Mouse (Mus musculus) spleen, postnatal 10 days (tissue): ENCODE measurements around the gene Chrdl1.

Experiments used
- DNase-seq, 2 experiments: peaks; one replicate each; pipeline ENCODE4 v3.0.0; 2021 to 2022; ENCODE audit warnings: low spot score in 2 of 2

Chrdl1 gene

GRCm38 (mm10) chrX:143393791-143394369 is at the start of gene Chrdl1:
Chrdl1 (minus strand) TSS chrX:143394262.
- DNase-seq = no peak

DNA sequence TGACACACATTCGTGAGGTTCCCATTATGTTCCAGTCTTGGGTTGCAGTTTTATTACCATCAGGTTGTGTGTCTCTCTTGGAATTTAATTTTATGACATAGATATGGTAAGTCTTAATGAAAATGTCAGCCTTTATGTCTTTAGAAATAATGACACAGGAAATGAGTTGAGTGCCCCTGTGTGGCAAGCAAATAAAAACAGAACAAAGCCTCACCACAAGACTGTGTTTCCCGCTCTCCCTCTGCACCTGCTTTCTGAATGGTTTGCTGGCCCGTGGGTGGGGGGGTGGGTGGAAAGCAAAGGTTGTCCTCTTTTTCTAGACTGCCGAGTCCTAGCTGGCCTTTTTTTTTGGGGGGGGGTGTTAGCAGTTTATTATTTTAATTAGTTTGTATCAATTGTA is 48.6 kb upstream of the Chrdl1 start:
- no peak for DNase-seq

- no peak for DNase-seq
These were observed 10.5 kb upstream of the Chrdl1 start for GRCm38 (mm10) chrX:143404601-143405000.

- no peak for DNase-seq
These were observed 27.7 kb downstream of the Chrdl1 start for GRCm38 (mm10) chrX:143366256-143366959.

- no peak for DNase-seq
These were observed 46.8 kb downstream of the Chrdl1 start for GRCm38 (mm10) chrX:143347227-143347626.

DNA sequence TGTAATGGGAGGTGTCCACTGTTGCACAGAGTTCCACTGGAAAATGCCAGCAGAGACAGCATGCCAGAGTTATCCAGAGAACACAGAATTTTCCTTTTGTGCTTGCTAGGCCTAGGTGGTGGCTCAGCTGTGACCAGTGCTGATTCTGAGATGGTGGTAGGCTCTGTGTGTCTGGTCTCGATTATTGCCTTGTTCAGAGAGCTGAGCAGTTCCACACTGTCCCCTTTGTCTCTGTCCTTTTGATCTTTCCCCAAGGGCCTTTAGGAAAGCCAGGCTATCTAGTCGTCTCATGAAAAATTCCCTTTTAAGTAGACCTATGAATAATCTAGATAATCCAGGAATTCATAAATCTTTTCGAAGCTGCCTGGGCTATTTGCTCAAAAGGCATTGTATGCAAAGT is 47.3 kb downstream of the Chrdl1 start:
- DNase-seq = no peak

DNA sequence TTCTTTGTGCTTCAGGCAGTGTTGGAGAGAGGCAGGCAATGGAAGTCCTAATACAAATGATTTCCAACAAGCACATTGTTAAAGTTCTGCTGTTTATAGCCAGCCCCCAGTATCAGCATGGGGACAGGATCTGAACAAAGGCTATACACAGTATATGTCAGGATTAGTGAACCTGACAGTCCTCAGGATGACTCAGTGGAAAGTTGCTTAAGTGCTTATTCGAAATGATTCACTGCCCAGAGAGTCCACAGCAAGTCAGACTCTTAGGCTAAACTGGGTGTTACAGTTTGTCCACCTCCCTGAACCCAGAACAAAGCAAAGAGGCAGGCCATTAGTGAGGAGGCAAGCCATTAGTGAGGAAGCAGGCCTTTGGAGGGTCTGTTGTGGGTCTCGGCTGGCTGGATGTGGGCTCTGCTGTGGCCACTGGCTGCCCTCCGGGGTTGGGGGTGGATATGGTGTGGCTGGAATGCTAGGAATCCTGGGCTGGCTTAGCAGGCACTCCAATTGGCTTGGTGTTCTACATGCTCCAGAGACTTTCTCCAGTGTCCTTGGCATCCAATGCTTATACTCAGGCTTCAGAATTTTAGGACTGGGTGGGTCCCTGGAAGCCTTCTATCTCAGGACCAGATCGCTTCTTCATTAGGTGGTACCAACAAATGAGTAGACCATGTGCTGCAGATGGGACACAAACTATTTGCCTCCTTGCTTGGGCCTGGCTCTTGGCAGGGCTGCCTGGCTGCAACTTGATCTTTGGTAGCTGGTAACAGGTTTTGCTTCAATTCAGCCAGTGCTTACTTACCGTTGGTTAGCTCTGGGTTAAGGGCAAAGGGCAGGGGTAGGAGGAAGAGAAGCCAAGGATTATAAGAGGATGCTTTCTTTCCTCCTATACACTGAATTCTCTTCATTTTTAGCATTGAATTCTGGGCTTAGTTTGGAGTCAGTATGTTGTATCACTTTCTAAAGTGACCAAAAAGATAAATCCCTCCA is 49.3 kb downstream of the Chrdl1 start:
- DNase-seq = no peak

DNA sequence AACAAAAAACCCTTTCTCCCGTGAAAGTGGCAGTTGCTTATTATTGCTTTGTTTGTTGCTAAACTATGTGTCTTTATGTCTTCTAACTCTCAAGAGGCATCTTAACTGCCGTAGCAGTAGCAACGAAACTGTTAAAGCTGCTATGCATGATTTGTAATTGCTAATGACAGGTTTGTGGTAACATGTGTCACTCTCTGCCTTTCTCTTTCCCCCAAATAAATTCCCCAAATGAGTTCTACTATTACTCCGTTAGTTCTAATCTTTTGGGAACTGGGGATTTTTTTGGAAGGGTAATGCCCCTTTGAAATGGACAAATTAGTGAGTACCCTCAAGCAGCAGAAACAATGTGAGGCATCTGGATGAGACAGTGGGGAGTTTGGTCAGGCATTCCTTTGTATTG is 55.9 kb downstream of the Chrdl1 start:
- no peak for DNase-seq

GRCm38 (mm10) chrX:143337561-143337960 is 56.5 kb downstream of the Chrdl1 start:
- no peak for DNase-seq

- DNase-seq = no peak
These were observed 57.4 kb downstream of the Chrdl1 start for GRCm38 (mm10) chrX:143336661-143337060.

GRCm38 (mm10) chrX:143335846-143336245 is 58.2 kb downstream of the Chrdl1 start:
- no peak for DNase-seq

GRCm38 (mm10) chrX:143313166-143313565 is 80.9 kb downstream of the Chrdl1 start:
- no peak for DNase-seq

GRCm38 (mm10) chrX:143294726-143295125 is 99.3 kb downstream of the Chrdl1 start:
- no peak for DNase-seq

GRCm38 (mm10) chrX:143275202-143275601 is 118.9 kb downstream of the Chrdl1 start:
- no peak for DNase-seq

DNA sequence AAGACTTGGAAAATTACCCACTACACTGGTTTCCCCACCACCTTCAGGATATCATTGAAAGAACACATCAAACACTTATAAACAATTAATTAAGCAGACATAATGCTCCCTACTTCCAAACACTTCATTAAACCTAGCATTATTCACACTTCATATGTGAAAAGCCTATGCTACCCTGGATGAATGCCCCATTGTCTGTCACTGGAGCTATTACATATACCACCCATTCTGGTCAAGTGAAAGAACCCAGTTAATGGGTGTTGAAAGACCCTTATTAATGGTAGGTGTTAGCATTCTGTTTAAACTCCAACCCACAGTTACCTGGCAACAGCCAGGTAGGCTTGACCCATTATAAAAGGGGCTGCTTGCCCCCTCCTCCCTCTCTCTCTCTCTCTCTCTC is 143.4 kb downstream of the Chrdl1 start:
- no peak for DNase-seq
